Mouse (Mus musculus) heart, embryonic 15.5 days (tissue): ENCODE measurements around the gene Plcl2. TPM values are rescaled to one million over a fixed set of nuclear protein-coding genes. Genes with fewer than 3 reads are reported as not detected.
A peak's percentile ranks its signal among the peaks of the same experiment; 100 is the strongest.

Experiments used
- ATAC-seq: fragments of 200-750 bp; cut with Nextera tagmentation; replicated peaks from 2 replicates; pipeline ENCODE4 v1.8.0; 2017; ENCODE audit warnings: low read depth, moderate TSS enrichment; ENCODE audit not compliant: insufficient number of reproducible peaks, insufficient read depth, low FRiP score
- H3K27ac ChIP-seq: fragments of 300-500 bp; sonication (generic); 2 replicates; pipeline ENCODE4 v1.5.1; 2015; ENCODE audit warnings: mild to moderate bottlenecking, inconsistent platforms
- H3K27me3 ChIP-seq: fragments of 300-500 bp; sonication (generic); 2 replicates; pipeline ENCODE4 v1.6.1; 2015; ENCODE audit warnings: inconsistent platforms
- H3K36me3 ChIP-seq: fragments of 300-500 bp; sonication (generic); 2 replicates; pipeline ENCODE4 v1.6.1; 2015; ENCODE audit warnings: mild to moderate bottlenecking, inconsistent platforms
- H3K4me1 ChIP-seq: fragments of 300-500 bp; sonication (generic); replicated peaks from 2 replicates; pipeline ENCODE4 v1.6.1; 2015; ENCODE audit warnings: inconsistent platforms
- H3K4me2 ChIP-seq: fragments of 300-500 bp; sonication (generic); 2 replicates; pipeline ENCODE4 v1.6.1; 2015; ENCODE audit warnings: inconsistent platforms, mild to moderate bottlenecking, moderate library complexity
- H3K4me3 ChIP-seq: fragments of 300-500 bp; sonication (generic); 2 replicates; pipeline ENCODE4 v1.5.1; 2015; ENCODE audit warnings: mild to moderate bottlenecking, inconsistent platforms
- H3K9ac ChIP-seq: fragments of 300-500 bp; sonication (generic); 2 replicates; pipeline ENCODE4 v1.6.1; 2015; ENCODE audit warnings: mild to moderate bottlenecking, inconsistent platforms
- H3K9me3 ChIP-seq: fragments of 300-500 bp; sonication (generic); replicated peaks from 2 replicates; pipeline ENCODE4 v1.6.1; 2016; ENCODE audit warnings: inconsistent platforms
- WGBS: fragments of 180-500 bp; shearing (Covaris S2); methylation state at CpG from one replicate; pipeline ENCODE4 v1.1.7; 2015; ENCODE audit warnings: mixed read lengths; 5-methylcytosine and 5-hydroxymethylcytosine counted together
- polyA plus RNA-seq: library from polyadenylated mRNA; unstranded; fragments of >200 nt; fragmentation: Nextera tagmentation; extraction: Ambion mirVana; gene quantifications from 2 replicates; pipeline ENCODE4 v1.2.1, GENCODE M21; 2015

Gene Plcl2
- polyA plus RNA-seq, 1 experiment from 2014 or later = 2.9 TPM

DNA sequence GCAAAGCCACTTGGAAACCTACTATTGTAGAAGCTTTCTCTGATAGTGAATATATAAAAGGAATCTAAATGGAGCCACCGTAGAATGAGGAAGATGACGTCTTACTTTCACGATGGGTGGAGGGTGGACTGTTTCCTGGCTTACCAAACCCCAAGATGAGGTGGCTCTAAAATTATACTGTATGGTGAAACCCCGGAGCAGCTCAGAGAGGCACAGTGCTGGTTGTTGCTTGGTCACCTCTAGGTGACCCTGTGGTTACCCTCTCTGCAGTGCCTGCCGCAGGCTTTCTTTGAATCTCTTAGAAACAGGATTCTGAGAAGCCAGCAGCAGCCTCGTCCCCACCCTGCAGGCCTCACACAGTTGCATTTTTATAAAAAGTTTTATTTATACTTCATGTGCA lies 220.4 kb downstream of the Plcl2 start:
- no peak overlapping the region for H3K4me3 ChIP-seq
- 78% methylated on average over 6 of the region's 6 CpGs for WGBS
- peaks cover 17% of the 10 kb centered on the region for H3K4me1 ChIP-seq
- no peaks in the 10 kb centered on the region for H3K27me3 ChIP-seq
- H3K36me3 ChIP-seq = no peaks in the 10 kb centered on the region
- no peak overlapping the region for H3K27ac ChIP-seq
- H3K4me2 ChIP-seq = no peak overlapping the region
- H3K9me3 ChIP-seq = no peaks in the 10 kb centered on the region
- H3K9ac ChIP-seq = no peak overlapping the region
- no peak for ATAC-seq

DNA sequence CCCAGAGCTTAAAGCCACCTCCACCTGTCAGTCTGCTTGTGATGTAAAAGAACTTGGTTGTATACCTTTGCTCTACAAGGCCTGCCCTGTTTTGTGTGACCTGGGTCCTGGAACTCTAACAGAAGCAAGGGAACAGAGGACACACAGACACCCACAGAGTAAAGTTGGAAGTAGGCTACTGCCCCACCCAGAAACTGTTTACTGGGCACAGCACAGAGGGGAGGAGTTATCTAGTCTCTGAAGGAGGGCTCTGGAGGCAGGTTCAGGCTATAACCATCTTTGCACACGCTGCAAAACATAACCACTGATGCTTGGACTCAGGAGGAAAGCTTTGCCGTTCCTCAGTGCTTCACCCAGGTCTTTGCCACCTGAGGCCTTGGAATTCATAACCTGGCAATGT lies 221.7 kb downstream of the Plcl2 start:
- Histone ChIP-seq H3K4me2 (no peak overlapping the region), H3K4me3 (no peak overlapping the region), H3K27ac (no peak overlapping the region), H3K27me3 (no peaks in the 10 kb centered on the region), H3K4me1 (peaks cover 30% of the 10 kb centered on the region), H3K36me3 (no peaks in the 10 kb centered on the region), H3K9ac (no peak overlapping the region), H3K9me3 (no peaks in the 10 kb centered on the region)
- 85% methylated on average over 2 of the region's 2 CpGs for WGBS
- no peak for ATAC-seq

DNA sequence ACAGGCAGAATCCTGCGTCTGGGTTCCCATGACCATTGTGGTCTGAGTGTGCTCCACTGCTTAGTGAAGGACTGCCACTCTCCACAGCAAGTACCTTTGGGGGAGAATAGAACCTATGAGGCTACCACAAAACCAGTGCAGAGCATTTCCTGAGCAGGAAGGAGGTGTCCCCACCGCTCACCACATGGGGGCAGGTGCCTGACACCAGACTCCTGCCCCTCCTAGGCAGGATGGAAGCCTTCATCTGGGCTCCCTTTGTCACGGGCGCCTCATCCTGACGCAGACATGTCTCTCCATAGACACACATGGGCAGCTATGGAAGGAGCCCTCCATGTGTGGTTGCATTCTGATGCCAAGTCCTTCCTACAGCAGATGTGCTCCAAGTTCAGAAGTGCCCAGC lies 222.7 kb downstream of the Plcl2 start:
- Histone ChIP-seq H3K27ac (no peak overlapping the region), H3K4me1 (peaks cover 38% of the 10 kb centered on the region), H3K27me3 (no peaks in the 10 kb centered on the region), H3K9ac (no peak overlapping the region), H3K4me3 (no peak overlapping the region), H3K36me3 (no peaks in the 10 kb centered on the region), H3K4me2 (no peak overlapping the region), H3K9me3 (no peaks in the 10 kb centered on the region)
- 88% methylated on average over 5 of the region's 5 CpGs for WGBS
- ATAC-seq = no peak

DNA sequence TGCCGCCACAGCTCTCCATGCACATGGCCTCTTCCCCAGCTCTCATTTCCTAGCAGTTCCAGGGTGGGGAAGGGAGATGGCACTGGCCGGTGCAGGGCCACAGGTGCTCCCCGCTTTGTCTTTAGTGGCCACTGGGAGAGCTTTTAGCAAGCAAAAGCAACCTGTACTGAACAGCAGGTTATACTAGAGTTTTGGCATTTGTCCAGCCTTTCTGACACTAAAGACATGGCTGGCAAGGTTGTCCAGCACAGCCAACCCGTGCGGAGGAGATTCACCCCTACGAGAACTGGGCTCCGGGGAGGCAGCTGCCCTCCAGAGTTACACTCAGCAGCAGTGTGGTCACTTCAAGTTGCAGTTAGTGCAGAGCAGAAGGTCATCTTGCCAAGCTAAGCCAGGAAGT lies 224.2 kb downstream of the Plcl2 start:
- 81% methylated on average over 7 of the region's 7 CpGs for WGBS
- no peak for ATAC-seq
- H3K4me1 ChIP-seq = peaks cover 47% of the 10 kb centered on the region

DNA sequence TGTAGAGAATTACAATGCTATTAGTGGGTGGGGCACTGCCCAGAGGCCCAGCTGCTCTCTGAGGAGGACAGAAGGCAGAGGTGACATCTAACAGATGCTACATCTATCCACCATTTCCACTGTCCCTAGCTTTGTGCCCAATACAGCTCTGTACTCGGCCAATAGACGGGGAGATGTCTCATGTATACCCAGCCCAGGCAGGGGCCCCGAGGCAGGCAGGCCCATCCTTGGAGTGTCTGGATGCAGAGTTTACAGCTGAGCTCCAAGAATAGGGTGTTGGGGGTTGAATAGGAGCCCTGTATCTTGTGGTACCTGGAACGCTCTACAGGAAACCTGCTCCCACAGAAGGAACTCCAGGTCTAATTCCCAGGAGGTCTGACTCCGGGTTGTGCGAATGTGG lies 225.6 kb downstream of the Plcl2 start:
- Histone ChIP-seq H3K9ac (no peak overlapping the region), H3K36me3 (no peaks in the 10 kb centered on the region), H3K27me3 (no peaks in the 10 kb centered on the region), H3K4me2 (no peak overlapping the region), H3K9me3 (no peaks in the 10 kb centered on the region), H3K27ac (peak overlapping the region; percentile 72), H3K4me3 (no peak overlapping the region), H3K4me1 (peaks cover 47% of the 10 kb centered on the region)
- no peak for ATAC-seq
- WGBS = 83% methylated on average over 6 of the region's 6 CpGs

More for the DNA sequence above, 224.2 kb downstream of the Plcl2 start:
- H3K36me3 ChIP-seq = no peaks in the 10 kb centered on the region
- H3K9me3 ChIP-seq = no peaks in the 10 kb centered on the region
- H3K4me3 ChIP-seq = no peak overlapping the region
- no peak overlapping the region for H3K4me2 ChIP-seq
- no peak overlapping the region for H3K27ac ChIP-seq
- H3K9ac ChIP-seq = no peak overlapping the region
- no peaks in the 10 kb centered on the region for H3K27me3 ChIP-seq

DNA sequence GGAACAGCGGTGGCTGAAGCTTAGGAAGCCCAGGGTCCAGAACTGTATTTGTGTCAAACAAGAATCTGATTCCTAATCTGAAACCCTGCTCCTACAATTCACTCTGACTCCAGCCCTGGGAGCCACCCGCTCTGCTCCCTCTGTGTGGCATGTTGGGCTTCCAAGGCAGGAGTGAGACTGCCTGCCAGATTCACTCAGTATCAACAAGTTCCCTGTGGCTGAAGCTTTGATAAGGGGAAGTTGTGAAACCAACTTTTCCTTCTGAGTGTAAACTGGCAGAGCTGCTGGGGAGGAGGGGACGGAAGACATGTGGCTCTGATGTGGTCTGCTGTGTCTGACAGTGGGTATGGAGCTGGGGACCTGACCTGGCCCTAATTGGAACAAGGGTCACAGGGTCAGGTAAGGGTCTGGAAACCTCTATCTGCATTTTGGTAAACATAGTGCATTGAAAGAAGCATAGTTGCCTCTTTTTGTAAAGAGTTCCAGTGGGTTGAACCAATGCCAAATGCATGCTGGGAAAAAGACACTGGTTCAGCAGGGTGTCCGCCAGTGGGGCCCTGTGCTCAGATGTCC lies 226.3 kb downstream of the Plcl2 start:
- Histone ChIP-seq H3K9ac (no peak overlapping the region), H3K4me2 (0 out of 2 replicates have a peak overlapping the region, but pooled peaks have one; percentile 7)
- WGBS = 46% methylated on average over 4 of the region's 4 CpGs

DNA sequence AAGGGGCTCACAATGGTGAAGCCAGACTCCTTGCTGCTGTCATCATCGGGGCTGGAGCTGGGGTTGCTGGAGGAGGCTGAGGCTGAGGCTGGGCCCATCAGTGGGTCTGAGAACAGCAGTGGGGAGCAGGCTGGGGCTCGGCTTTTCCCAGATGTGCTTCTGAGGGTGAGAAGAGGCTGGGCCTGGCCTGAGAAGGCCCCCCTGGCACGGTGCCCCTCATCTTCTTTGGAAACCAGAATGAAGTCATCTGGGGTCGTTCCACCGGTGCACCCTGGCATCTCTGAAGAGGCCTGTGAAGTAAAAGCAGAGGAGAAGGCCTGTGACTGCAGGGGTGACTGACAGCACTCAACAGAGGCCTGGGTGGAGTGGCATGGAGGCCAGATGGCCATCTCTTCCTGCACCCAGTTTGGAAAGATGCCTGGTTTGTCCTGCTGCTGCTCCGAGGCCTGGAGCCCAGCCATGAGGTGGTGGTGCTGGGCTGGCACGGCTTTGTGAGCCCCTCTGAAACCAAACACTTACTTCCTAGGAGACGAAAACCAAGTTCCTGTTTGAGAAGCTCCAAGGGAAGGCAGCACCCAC lies 226.8 kb downstream of the Plcl2 start:
- WGBS = 26% methylated on average over 8 of the region's 8 CpGs
- Histone ChIP-seq H3K27ac (peak overlapping the region; percentile 72), H3K27me3 (no peaks in the 10 kb centered on the region), H3K4me1 (peaks cover 44% of the 10 kb centered on the region), H3K4me2 (no peak overlapping the region), H3K4me3 (no peak overlapping the region), H3K9me3 (no peaks in the 10 kb centered on the region), H3K36me3 (no peaks in the 10 kb centered on the region), H3K9ac (no peak overlapping the region)
- ATAC-seq = 0 out of 2 replicates have a peak, but pooled peaks have one; percentile 10

More for the DNA sequence above, 226.3 kb downstream of the Plcl2 start:
- Histone ChIP-seq H3K27ac (peak overlapping the region; percentile 72), H3K27me3 (no peaks in the 10 kb centered on the region), H3K4me3 (no peak overlapping the region), H3K9me3 (no peaks in the 10 kb centered on the region), H3K4me1 (peaks cover 44% of the 10 kb centered on the region), H3K36me3 (no peaks in the 10 kb centered on the region)
- ATAC-seq = 0 out of 2 replicates have a peak, but pooled peaks have one; percentile 33

DNA sequence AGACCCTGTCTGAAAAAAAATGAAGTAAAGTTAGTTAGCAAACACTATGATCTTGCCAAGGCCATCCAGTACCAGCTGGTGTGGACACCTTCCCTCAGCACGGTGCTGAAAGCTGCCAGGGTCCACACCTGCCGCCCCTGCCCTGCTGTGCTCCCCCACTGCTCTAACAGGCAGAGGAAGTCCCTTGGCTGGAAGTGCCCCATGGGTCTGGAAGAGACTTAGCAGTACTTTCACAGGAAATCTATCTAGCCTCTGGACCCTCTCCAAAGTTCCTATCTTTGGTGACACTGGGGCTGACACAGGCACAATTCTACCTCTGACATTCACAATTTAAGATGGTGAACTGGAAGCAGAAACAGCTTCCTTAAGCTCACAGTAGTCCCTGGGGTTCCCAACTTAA lies 227.9 kb downstream of the Plcl2 start:
- no peaks in the 10 kb centered on the region for H3K36me3 ChIP-seq
- WGBS = 35% methylated on average over 2 of the region's 2 CpGs
- no peak overlapping the region for H3K4me3 ChIP-seq
- peak overlapping the region; percentile 72 for H3K27ac ChIP-seq
- H3K4me2 ChIP-seq = no peak overlapping the region
- ATAC-seq = peak; percentile 34; the same call in 1 of the 2 replicates
- peaks cover 44% of the 10 kb centered on the region for H3K4me1 ChIP-seq
- H3K9me3 ChIP-seq = no peaks in the 10 kb centered on the region
- no peaks in the 10 kb centered on the region for H3K27me3 ChIP-seq
- no peak overlapping the region for H3K9ac ChIP-seq

Other genes with a start within 250 kb of the Plcl2 start
- gene Dazl, start 215.8 kb upstream of the Plcl2 start, polyA plus RNA-seq = 0.15 and 0.28 TPM in 2 replicates